Mouse (Mus musculus) limb, embryonic 15.5 days (tissue): ENCODE measurements at regions not wholly inside any gene's neighbourhood (a gene's known extent, or its start where the extent isn't known, plus 50 kb on each side); places are given as distances from the start of the nearest gene placed in this dataset.

Experiments used
- ATAC-seq: fragments of 200-750 bp; cut with Nextera tagmentation; 2 replicates; pipeline ENCODE4 v1.8.0; 2017; ENCODE audit warnings: low read depth, moderate TSS enrichment; ENCODE audit not compliant: insufficient number of reproducible peaks, low FRiP score, low TSS enrichment
- H3K27ac ChIP-seq: fragments of 300-500 bp; sonication (generic); 2 replicates; pipeline ENCODE4 v1.5.1; 2015; ENCODE audit warnings: moderate library complexity, mild to moderate bottlenecking, inconsistent platforms
- H3K27me3 ChIP-seq: fragments of 300-500 bp; sonication (generic); 2 replicates; pipeline ENCODE4 v1.6.1; 2015; ENCODE audit warnings: inconsistent platforms
- H3K36me3 ChIP-seq: fragments of 300-500 bp; sonication (generic); 2 replicates; pipeline ENCODE4 v1.6.1; 2015; ENCODE audit warnings: inconsistent platforms
- H3K4me1 ChIP-seq: fragments of 300-500 bp; sonication (generic); 2 replicates; pipeline ENCODE4 v1.6.1; 2015; ENCODE audit warnings: inconsistent platforms
- H3K4me2 ChIP-seq: fragments of 300-500 bp; sonication (generic); 2 replicates; pipeline ENCODE4 v1.6.1; 2015; ENCODE audit warnings: mild to moderate bottlenecking, inconsistent platforms
- H3K4me3 ChIP-seq: fragments of 300-500 bp; sonication (generic); 2 replicates; pipeline ENCODE4 v1.5.1; 2015; ENCODE audit warnings: mild to moderate bottlenecking, inconsistent platforms
- H3K9ac ChIP-seq: fragments of 300-500 bp; sonication (generic); 2 replicates; pipeline ENCODE4 v1.6.1; 2015; ENCODE audit warnings: inconsistent platforms
- H3K9me3 ChIP-seq: fragments of 300-500 bp; sonication (generic); 2 replicates; pipeline ENCODE4 v1.6.1; 2016; ENCODE audit warnings: inconsistent platforms
- WGBS: fragments of 180-500 bp; shearing (Covaris S2); methylation state at CpG from one replicate; pipeline ENCODE4 v1.1.7; 2015; 5-methylcytosine and 5-hydroxymethylcytosine counted together

DNA sequence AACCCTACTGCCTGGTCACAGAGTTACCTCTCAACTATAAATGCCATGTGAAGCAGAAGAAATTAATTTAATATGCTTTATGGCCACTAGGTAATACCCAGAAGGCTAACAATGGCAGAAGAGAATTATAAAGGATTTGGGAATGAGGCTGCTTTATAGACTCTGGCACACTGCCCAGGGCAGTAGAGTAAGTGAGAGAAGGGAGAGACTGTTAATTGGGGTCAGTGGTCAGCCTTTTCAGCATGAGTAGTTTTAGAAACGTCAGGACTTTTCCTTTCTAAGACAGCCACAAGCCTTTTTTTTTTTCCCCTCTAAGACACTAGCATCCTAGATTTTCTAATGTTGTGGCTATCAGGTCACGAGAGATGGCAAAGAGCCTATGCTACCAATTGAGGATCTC lies 136.6 kb downstream of the Kcna5 start:
- 34% methylated on average over 2 of the region's 2 CpGs for WGBS
- Histone ChIP-seq H3K4me1 (peaks cover 5% of the 10 kb centered on the region; the same call in 1 of the 2 replicates), H3K27ac (no peak overlapping the region), H3K9me3 (no peaks in the 10 kb centered on the region), H3K36me3 (no peaks in the 10 kb centered on the region), H3K27me3 (0 out of 2 replicates have a peak, but pooled peaks cover 5% of the 10 kb centered on the region), H3K9ac (no peak overlapping the region), H3K4me3 (no peak overlapping the region), H3K4me2 (no peak overlapping the region)
- ATAC-seq, result no peak

DNA sequence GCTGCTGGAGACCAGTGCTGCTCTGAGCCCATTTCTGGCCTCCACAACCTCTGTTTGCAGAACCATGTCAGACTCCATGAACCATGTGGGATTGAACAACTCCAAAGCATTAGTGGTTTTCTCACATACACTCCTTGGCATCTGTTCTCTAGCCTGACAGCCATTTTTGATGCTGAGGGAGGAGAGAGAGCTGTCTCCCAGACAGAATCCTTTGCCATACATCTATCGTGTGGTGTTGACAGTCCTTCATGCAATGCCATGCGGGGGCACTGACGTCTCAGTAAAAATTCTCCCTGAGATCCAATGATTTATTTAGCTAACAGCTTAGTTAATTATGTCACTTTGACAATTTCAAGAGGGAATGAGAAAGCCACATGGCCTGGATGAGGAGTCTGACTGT lies 140.2 kb downstream of the Kcna5 start:
- WGBS, result 65% methylated on average over 3 of the region's 3 CpGs
- no peaks in the 10 kb centered on the region for H3K4me1 ChIP-seq
- H3K9me3 ChIP-seq, result no peaks in the 10 kb centered on the region
- H3K4me3 ChIP-seq, result no peak overlapping the region
- no peaks in the 10 kb centered on the region for H3K36me3 ChIP-seq
- no peak overlapping the region for H3K9ac ChIP-seq
- no peak for ATAC-seq
- H3K4me2 ChIP-seq, result no peak overlapping the region
- no peak overlapping the region for H3K27ac ChIP-seq
- 0 out of 2 replicates have a peak, but pooled peaks cover 5% of the 10 kb centered on the region for H3K27me3 ChIP-seq

DNA sequence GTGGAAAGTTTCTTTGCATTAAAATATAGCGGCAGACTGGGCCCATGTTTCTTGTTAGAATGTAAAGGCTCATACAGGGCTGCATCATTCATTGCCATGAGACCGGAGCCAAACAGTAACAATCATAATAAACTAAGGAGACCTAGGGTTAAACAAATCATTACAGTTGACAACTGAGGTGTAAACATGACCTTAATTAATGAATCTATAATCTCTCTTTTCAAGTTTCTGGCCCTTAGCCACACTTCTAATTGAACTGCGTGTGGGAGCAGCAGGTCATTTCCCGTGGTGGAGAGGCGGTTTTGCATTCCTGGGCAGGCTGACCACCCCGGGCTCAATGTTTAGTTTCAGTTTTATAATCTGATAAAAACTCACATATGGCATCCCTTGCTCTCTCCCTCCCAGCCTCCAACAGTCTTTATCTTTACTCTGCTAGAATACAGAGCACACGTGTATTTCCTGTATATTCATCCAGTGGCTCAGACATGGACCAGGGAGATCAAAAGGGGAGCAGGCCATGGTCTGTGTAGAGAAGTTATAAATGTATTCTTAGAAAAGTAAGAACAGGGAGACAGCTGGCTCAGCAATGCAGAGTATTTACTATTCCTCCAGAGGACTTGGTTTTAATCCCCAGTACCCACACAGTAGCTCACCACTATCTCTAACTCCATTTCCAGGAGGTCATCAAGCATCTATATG lies 141.0 kb downstream of the Kcna5 start:
- no peak overlapping the region for H3K4me2 ChIP-seq
- H3K9ac ChIP-seq, result no peak overlapping the region
- no peak for ATAC-seq
- H3K27me3 ChIP-seq, result 0 out of 2 replicates have a peak, but pooled peaks cover 1% of the 10 kb centered on the region
- H3K4me1 ChIP-seq, result no peaks in the 10 kb centered on the region
- H3K4me3 ChIP-seq, result no peak overlapping the region
- no peaks in the 10 kb centered on the region for H3K36me3 ChIP-seq
- H3K9me3 ChIP-seq, result no peaks in the 10 kb centered on the region
- WGBS, result 28% methylated on average over 7 of the region's 7 CpGs
- H3K27ac ChIP-seq, result no peak overlapping the region

DNA sequence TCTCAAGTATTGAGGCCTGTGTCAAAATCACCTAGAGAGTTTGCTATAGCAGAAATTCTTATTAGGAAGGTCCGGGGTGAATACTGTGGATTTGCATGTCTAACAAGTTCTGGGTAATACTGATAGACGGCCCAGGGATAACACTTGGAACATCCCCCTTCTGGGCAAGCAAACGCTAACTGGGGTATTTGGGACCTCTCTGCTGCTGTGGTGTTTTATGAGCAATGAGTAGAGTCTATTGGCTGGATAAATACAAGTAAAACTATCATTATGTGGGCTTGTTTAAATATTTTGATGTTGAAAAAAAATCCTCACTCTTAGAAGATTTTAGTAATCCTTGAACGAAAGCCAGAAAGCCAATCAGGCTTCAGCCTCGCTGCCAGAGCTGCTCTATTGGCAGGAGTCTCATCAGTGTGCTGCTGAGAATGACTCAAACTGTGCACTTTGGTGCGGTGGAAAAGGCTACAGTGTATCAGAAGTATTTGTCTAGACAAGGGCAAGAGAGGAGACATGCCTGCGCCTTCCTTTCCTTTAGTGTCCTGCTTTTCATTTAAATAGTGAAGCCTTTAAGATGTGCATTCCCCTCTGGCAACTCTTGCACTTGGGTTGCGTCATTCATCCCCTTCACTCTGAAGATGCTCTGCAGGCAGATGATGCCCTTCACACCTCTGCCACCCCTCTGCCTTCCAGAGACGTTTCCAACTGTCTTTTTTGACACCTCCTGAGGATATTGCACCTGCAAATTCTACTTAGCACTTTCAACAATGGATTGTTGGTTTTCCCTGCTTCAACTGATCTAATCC lies 150.8 kb downstream of the Kcna5 start:
- Histone ChIP-seq H3K9me3 (no peaks in the 10 kb centered on the region), H3K36me3 (no peaks in the 10 kb centered on the region), H3K4me3 (no peak overlapping the region), H3K9ac (no peak overlapping the region), H3K4me1 (peaks cover 9% of the 10 kb centered on the region; the same call in 1 of the 2 replicates), H3K27ac (no peak overlapping the region), H3K4me2 (no peak overlapping the region), H3K27me3 (no peaks in the 10 kb centered on the region)
- 0 out of 2 replicates have a peak, but pooled peaks have one; percentile 72 for ATAC-seq
- 33% methylated on average over 9 of the region's 9 CpGs for WGBS

DNA sequence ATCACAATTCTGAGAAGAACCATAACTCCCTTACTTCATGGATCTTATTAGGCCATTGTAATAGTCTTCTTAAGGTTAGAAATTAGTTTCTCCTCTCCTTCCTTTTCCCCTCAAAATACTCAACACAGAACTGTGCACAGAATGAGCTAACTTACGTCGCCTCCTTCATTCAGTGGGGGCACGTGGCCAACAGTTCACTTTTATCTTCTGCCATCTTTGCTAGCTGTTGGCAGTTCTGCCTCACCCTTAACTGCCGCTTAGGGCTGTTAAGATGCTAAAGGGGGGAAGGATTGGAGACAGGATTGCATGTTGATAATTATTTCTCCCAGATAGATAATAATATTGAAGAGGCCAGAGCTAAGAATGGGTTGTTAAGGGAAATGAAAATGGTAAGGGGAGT lies 158.0 kb downstream of the Kcna5 start:
- Histone ChIP-seq H3K27me3 (0 out of 2 replicates have a peak, but pooled peaks cover 3% of the 10 kb centered on the region), H3K9ac (no peak overlapping the region), H3K36me3 (no peaks in the 10 kb centered on the region), H3K4me2 (no peak overlapping the region), H3K4me1 (no peaks in the 10 kb centered on the region; the same call in 1 of the 2 replicates), H3K27ac (no peak overlapping the region), H3K4me3 (no peak overlapping the region), H3K9me3 (no peaks in the 10 kb centered on the region)
- no peak for ATAC-seq
- 50% methylated on average over 4 of the region's 4 CpGs for WGBS

DNA sequence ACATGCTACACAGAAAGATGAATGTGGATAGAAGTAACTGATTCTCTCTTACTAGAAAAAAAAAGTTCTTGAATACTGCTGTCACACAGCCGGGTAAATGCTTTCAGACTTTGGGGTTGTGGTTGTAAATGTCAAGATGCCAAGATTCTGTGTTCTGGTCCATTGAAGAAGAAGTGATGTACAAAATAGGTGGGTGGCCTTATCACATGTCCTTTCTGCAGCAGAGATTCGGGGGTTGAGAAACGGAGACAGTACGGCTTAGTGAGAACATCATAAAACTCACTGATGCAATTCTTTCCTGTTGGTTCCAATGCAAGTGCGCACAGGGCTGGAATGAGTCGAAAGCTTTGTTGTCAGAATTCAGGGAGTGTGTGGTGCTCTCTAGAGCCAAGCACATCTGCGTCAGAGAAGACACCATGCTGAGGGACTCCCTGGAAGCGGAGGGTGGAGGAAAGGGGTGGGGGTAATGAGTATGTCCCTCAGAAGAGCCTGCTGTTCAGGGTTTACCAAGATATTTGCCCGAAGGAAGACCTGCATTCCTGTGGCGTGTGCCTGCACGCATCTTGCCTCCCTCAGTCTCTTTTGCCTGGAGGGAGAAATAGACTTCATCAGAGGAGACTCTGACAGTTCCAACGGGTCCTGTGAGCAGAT lies 160.1 kb downstream of the Kcna5 start:
- Histone ChIP-seq H3K4me3 (no peak overlapping the region), H3K27ac (no peak overlapping the region), H3K4me1 (no peaks in the 10 kb centered on the region; the same call in 1 of the 2 replicates), H3K4me2 (no peak overlapping the region), H3K9me3 (no peaks in the 10 kb centered on the region), H3K36me3 (no peaks in the 10 kb centered on the region), H3K27me3 (0 out of 2 replicates have a peak, but pooled peaks cover 3% of the 10 kb centered on the region), H3K9ac (no peak overlapping the region)
- 37% methylated on average over 12 of the region's 12 CpGs for WGBS
- peak; percentile 44; the same call in 1 of the 2 replicates for ATAC-seq

DNA sequence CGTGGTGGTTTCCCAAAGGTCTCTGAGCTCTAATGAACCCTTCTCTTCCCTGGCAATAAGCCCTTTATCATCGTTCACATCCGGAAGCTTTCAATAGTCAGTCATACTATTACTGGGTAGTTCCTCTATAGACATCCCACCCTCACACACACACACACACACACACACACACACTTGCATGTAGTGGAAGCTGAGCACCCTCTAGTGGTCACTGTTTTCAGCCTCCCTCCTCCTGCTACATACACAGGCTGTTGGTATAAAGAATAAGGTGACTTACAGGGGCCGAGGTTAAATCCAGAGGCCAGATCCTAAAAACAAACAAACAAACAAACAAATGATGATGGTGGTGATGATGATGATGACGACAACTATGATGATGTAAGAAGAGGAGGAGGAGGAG lies 163.2 kb downstream of the Kcna5 start:
- Histone ChIP-seq H3K27ac (no peak overlapping the region), H3K36me3 (no peaks in the 10 kb centered on the region), H3K4me1 (no peaks in the 10 kb centered on the region; the same call in 1 of the 2 replicates), H3K4me3 (no peak overlapping the region), H3K4me2 (no peak overlapping the region), H3K9ac (no peak overlapping the region), H3K9me3 (no peaks in the 10 kb centered on the region), H3K27me3 (0 out of 2 replicates have a peak, but pooled peaks cover 3% of the 10 kb centered on the region)
- ATAC-seq, result no peak
- 61% methylated on average over 4 of the region's 5 CpGs for WGBS

DNA sequence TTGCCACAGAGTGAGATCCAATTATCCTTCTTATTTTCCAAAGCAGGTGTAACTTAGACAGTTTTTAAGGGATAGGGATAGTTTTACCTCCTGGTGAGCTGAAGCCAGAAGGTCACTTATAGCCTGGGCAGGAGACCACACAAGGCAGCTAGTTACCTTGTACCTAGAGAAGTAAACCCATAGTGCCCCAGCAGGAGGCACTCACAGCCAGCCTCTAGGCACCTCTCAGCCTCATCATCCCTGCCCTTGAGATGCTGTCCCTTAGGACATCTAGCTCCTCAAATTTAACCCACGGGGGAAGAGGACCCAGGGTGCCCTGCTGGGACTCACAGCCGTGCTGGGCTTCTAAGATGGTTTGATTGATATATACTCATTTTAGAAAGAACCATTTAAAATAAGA lies 163.7 kb downstream of the Kcna5 start:
- 0 out of 2 replicates have a peak, but pooled peaks cover 3% of the 10 kb centered on the region for H3K27me3 ChIP-seq
- no peak overlapping the region for H3K4me3 ChIP-seq
- 90% methylated on average over 2 of the region's 2 CpGs for WGBS
- H3K4me2 ChIP-seq, result no peak overlapping the region
- H3K9me3 ChIP-seq, result no peaks in the 10 kb centered on the region
- no peaks in the 10 kb centered on the region; the same call in 1 of the 2 replicates for H3K4me1 ChIP-seq
- H3K36me3 ChIP-seq, result no peaks in the 10 kb centered on the region
- no peak for ATAC-seq
- H3K9ac ChIP-seq, result no peak overlapping the region
- H3K27ac ChIP-seq, result no peak overlapping the region

DNA sequence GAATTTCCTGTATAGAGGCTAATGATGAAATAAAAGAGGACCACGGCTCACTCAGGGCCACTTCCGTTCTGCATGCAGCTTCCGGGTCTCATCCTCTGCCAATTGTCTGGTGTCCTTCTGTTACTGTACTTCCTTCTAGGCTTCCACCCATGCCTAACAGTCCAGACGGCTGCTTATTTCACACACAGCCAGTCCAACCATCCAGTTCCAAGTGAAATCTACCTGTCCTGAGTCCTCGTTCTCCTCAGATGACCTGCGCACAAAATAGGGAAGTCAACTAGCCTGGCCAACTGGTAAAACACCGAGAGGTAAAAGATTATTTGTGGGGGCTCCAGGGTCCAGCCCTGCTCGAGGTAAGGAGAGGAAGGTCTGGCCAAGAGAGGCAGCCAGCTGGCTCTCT lies 169.7 kb downstream of the Kcna5 start:
- Histone ChIP-seq H3K27ac (no peak overlapping the region), H3K36me3 (no peaks in the 10 kb centered on the region), H3K4me2 (no peak overlapping the region), H3K9ac (no peak overlapping the region), H3K4me3 (no peak overlapping the region), H3K9me3 (no peaks in the 10 kb centered on the region), H3K4me1 (no peaks in the 10 kb centered on the region), H3K27me3 (no peaks in the 10 kb centered on the region)
- no peak for ATAC-seq
- 83% methylated on average over 8 of the region's 8 CpGs for WGBS

DNA sequence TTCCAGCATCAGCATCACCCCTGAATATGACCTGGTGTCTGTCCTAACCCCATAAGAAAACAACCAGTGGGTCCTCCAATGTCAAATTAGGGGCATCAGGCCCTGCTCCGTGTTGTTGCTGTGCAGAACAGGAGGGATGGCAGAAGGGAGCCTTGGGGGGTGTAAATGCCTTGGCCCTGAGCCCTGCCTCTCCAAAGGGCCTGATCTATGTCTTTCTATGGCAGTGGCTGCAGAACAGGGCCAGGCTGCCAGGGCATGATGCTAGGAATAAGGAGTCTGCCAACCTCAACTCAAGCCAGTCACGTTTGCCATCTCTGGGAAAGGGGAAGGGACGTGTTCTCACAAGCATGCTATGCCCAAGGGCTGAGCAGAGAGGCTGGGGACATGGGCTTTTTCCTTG lies 172.9 kb downstream of the Kcna5 start:
- 55% methylated on average over 3 of the region's 3 CpGs for WGBS
- H3K9ac ChIP-seq, result no peak overlapping the region
- no peaks in the 10 kb centered on the region for H3K4me1 ChIP-seq

DNA sequence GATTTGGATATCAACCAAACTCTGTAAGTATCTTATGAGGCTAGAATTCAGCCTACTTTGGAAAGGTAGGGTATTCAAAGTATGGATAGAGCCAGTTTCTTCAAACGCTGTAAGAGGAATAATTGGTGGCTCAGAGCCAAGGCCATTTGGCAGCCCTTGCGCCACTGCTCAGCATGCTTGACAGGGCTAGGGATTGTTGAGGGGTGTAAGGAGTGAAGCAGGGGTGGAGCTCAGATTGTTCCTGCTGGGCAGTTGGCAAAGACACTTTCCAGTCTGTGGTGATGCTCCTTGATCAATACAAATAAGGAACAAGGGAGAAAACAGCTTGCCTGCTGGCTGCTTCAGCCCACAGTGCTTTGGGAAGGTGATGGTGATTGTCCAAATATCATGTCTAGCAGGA lies 181.9 kb downstream of the Kcna5 start:
- H3K4me1 ChIP-seq, result peaks cover 4% of the 10 kb centered on the region
- ATAC-seq, result no peak

More for the DNA sequence above, 172.9 kb downstream of the Kcna5 start:
- Histone ChIP-seq H3K4me3 (no peak overlapping the region), H3K36me3 (no peaks in the 10 kb centered on the region), H3K4me2 (no peak overlapping the region), H3K9me3 (no peaks in the 10 kb centered on the region), H3K27me3 (no peaks in the 10 kb centered on the region), H3K27ac (no peak overlapping the region)
- no peak for ATAC-seq

DNA sequence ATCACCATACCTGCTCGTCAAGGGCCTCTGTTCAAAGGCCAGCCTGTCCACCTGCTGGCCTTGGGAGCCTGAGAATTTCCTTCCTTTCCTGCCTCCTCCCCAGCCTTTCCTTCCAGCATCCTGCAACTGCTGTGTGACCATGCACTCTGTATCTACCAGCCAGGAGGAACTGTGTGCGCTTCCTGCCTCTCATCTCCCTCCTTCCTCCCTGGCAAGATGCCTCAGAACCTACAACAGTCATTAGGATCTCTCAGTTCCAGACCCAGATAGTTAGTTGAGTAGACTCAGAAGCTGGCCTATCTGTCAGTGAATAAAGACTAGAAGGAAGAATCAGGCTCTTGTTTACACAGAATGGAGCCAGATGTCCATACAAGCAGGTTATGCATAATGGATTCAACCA lies 183.8 kb upstream of the Ntf3 start:
- no peak for ATAC-seq
- Histone ChIP-seq H3K4me3 (no peak overlapping the region), H3K9ac (no peak overlapping the region), H3K4me2 (no peak overlapping the region), H3K4me1 (peaks cover 4% of the 10 kb centered on the region), H3K36me3 (no peaks in the 10 kb centered on the region), H3K27me3 (no peaks in the 10 kb centered on the region), H3K9me3 (no peaks in the 10 kb centered on the region), H3K27ac (no peak overlapping the region)
- 76% methylated on average over 2 of the region's 2 CpGs for WGBS

More for the DNA sequence above, 181.9 kb downstream of the Kcna5 start:
- no peaks in the 10 kb centered on the region for H3K36me3 ChIP-seq
- no peak overlapping the region for H3K4me3 ChIP-seq
- H3K9ac ChIP-seq, result no peak overlapping the region
- 8% methylated on average over 2 of the region's 2 CpGs for WGBS
- no peaks in the 10 kb centered on the region for H3K27me3 ChIP-seq
- H3K4me2 ChIP-seq, result no peak overlapping the region
- no peak overlapping the region for H3K27ac ChIP-seq
- H3K9me3 ChIP-seq, result no peaks in the 10 kb centered on the region
